Mouse (Mus musculus) cortical plate, adult 2 months (tissue): Measurements from ENCODE around the gene Rinl.

ENCODE experiments used
- CTCF ChIP-seq: fragments of 200-500 bp; IDR thresholded peaks from 2 replicates; pipeline ENCODE4 v1.5.1; 2011; ENCODE audit warnings: mild to moderate bottlenecking, control low read depth, low read length; ENCODE audit not compliant: insufficient read depth; ENCODE audit errors: extremely low read depth
- POLR2A ChIP-seq: fragments of 200-500 bp; IDR thresholded peaks from 2 replicates; pipeline ENCODE4 v1.6.1; 2011; ENCODE audit warnings: mild to moderate bottlenecking, low read length, control low read depth; ENCODE audit not compliant: insufficient read depth; ENCODE audit errors: extremely low read depth

- TF ChIP-seq CTCF (no peak), POLR2A (no peak)
Observed at GRCm38 (mm10) chr7:28799994-28800393, 11.2 kb downstream of the Rinl start.
